Mouse (Mus musculus) heart, postnatal 0 days (tissue): ENCODE data around the gene Pigv. TPM values are rescaled to one million over a fixed set of nuclear protein-coding genes. Genes with fewer than 3 reads are reported as not detected.
"Not testable (repeated sequence)": the region's sequence is repeated elsewhere in the genome, so short reads cannot be mapped to it uniquely, and the experiment has no call there.

Source experiments
- ATAC-seq: fragments of 200-750 bp; cut with Nextera tagmentation; 2 replicates; pipeline ENCODE4 v1.8.0; 2017; ENCODE audit warnings: low read depth, moderate number of reproducible peaks, moderate library complexity; ENCODE audit not compliant: insufficient read depth
- DNase-seq: peaks from one replicate; pipeline ENCODE4 v3.0.0-alpha.2; 2016; ENCODE audit warnings: low spot score
- H3K27ac ChIP-seq: fragments of 300-500 bp; sonication (generic); 2 replicates; pipeline ENCODE4 v1.5.1; 2014; ENCODE audit warnings: low read depth, mild to moderate bottlenecking
- H3K27me3 ChIP-seq: fragments of 300-500 bp; sonication (generic); 2 replicates; pipeline ENCODE4 v1.6.1; 2014; ENCODE audit warnings: low read length, mixed read lengths; ENCODE audit not compliant: control insufficient read depth, insufficient read depth
- H3K36me3 ChIP-seq: fragments of 300-500 bp; sonication (generic); replicated peaks from 2 replicates; pipeline ENCODE4 v1.6.1; 2014; ENCODE audit warnings: low read length, mixed read lengths; ENCODE audit not compliant: control insufficient read depth, insufficient read depth
- H3K4me1 ChIP-seq: fragments of 300-500 bp; sonication (generic); 2 replicates; pipeline ENCODE4 v1.6.1; 2014; ENCODE audit warnings: antibody characterized with exemption; ENCODE audit not compliant: control insufficient read depth, insufficient read depth
- H3K4me2 ChIP-seq: fragments of 300-500 bp; sonication (generic); 2 replicates; pipeline ENCODE4 v1.6.1; 2014; ENCODE audit warnings: low read depth, mild to moderate bottlenecking, low read length, moderate library complexity
- H3K4me3 ChIP-seq: fragments of 300-500 bp; sonication (generic); 2 replicates; pipeline ENCODE4 v1.5.1; 2014; ENCODE audit warnings: low read depth, low read length
- H3K9ac ChIP-seq: fragments of 300-500 bp; sonication (generic); replicated peaks from 2 replicates; pipeline ENCODE4 v1.6.1; 2014; ENCODE audit warnings: low read depth, low read length, mixed read lengths
- H3K9me3 ChIP-seq: fragments of 300-500 bp; sonication (generic); replicated peaks from 2 replicates; pipeline ENCODE4 v1.6.1; 2016; ENCODE audit warnings: low read length; ENCODE audit not compliant: control insufficient read depth
- CTCF ChIP-seq: IDR thresholded peaks from 2 replicates; pipeline ENCODE4 v1.5.1; 2016; ENCODE audit warnings: antibody characterized with exemption, control low read depth, low read depth
- EP300 ChIP-seq: IDR thresholded peaks from 2 replicates; pipeline ENCODE4 v1.6.1; 2016; ENCODE audit warnings: antibody characterized with exemption, low read depth
- WGBS: fragments of 180-500 bp; shearing (Covaris S2); extraction: QIAGEN DNeasy Blood & Tissue Kit; methylation state at CpG from one replicate; pipeline ENCODE4 v1.1.7; 2014; 5-methylcytosine and 5-hydroxymethylcytosine counted together
- polyA plus RNA-seq: library from polyadenylated mRNA; unstranded; fragments of >200 nt; fragmentation: Nextera tagmentation; extraction: Ambion mirVana; gene quantifications from 2 replicates; pipeline ENCODE4 v1.2.1, GENCODE M21; 2015
- total RNA-seq: library from RNA; depleted of rRNA; stranded (reverse); fragments of >200 nt; gene quantifications from 2 replicates; pipeline ENCODE4 v1.2.3, GENCODE M21; 2014; ENCODE audit warnings: low replicate concordance

Pigv gene
- total and polyA plus RNA-seq, 2 experiments from 2014 or later = 13.5 to 13.7 TPM

DNA sequence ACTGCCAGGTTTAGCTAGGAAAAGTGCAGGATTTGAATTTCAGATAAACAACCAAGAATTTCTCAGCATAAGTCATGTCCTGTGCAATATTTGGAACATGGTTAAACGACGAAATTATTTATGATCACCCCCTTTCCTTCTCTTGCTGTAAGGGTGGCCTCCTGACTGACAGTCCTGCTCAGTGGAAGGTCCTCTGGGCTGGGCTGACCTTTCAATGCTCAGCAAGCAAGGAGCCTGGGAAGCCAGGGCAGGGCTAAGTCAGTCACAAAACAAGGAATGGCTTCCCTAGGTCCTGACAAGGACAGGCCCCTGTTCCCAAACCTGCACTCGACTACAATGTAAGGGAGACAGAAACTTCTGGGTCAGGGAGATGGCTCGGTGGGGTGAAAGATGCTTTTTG is 20.5 kb downstream of the Pigv start:
- H3K4me2 ChIP-seq = no peak overlapping the region
- no peak overlapping the region for H3K9ac ChIP-seq
- no peaks in the 10 kb centered on the region for H3K9me3 ChIP-seq
- H3K4me3 ChIP-seq = no peak overlapping the region
- TF ChIP-seq EP300 (no peak), CTCF (no peak)
- no peak for DNase-seq
- H3K27me3 ChIP-seq = no peaks in the 10 kb centered on the region
- H3K27ac ChIP-seq = no peak overlapping the region
- WGBS = 69% methylated on average over 4 of the region's 4 CpGs
- no peak for ATAC-seq
- H3K36me3 ChIP-seq = no peaks in the 10 kb centered on the region
- no peaks in the 10 kb centered on the region for H3K4me1 ChIP-seq

DNA sequence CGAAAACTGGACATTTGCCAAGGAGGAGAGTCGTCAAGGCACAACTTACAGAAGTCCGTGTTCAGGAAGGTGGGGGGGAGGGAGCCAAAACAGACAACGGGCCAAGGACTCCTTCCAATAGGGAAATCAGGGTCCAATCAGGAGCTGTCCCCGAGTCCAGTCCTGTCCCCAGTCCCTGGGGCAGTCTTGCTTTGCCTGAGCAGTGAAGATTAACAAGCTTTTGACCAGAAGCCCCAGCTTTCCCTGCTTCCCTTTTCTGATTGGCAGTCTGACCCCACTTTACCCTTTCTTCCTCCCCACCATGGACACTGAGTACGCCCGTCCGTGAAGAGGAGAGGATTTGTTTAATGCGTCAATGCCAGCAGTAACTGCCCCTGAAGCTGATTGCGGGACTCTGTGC is 21.0 kb downstream of the Pigv start:
- no peaks in the 10 kb centered on the region for H3K9me3 ChIP-seq
- H3K36me3 ChIP-seq = no peaks in the 10 kb centered on the region
- no peaks in the 10 kb centered on the region for H3K27me3 ChIP-seq
- DNase-seq (no peak), ATAC-seq (no peak)
- TF ChIP-seq CTCF = no peak
- no peak for TF ChIP-seq EP300
- H3K9ac ChIP-seq = no peak overlapping the region
- no peak overlapping the region for H3K27ac ChIP-seq
- whole genome bisulfite sequencing = 44% methylated on average over 10 of the region's 10 CpGs
- H3K4me2 ChIP-seq = no peak overlapping the region
- H3K4me3 ChIP-seq = no peak overlapping the region
- no peaks in the 10 kb centered on the region for H3K4me1 ChIP-seq

DNA sequence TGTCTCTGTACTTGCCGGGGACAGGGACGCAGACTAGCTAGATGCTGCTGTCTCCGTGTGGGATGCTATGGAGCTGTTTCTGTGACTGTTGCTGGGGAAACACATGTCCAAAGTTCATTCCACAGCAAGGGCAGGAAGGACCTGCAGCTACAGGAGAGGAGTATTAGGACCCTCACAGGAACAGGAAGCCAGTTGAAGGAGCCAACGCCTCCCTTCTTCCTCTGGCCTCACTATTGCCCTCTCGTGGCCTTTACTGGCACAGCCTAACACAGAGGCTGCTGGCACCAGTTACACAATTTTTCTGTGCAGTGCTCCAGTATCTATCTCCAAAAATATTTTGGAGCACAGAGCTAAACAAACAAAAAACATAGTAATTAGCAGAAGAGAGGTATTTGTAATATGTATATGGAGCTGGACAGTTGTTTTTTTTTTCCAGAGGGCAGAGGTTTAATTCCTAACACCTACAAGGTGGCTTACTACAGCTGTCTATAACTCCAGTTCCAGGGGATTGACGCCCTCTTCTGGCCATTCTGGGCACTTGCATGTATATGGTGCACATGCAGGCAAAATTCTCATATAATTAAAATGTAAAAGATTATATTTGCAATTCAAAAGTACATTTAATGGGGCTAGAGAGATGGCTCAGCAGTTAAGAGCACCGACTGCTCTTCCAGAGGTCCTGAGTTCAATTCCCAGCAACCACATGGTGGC is 22.3 kb downstream of the Pigv start, which contains the start of gene Zdhhc18:
Gene Zdhhc18 (minus strand): TSS at position 166 of the 711 bp plus-strand sequence.
- WGBS = 33% methylated on average over 7 of the region's 7 CpGs
- peak within 1 kb of the TSS; percentile 71 for H3K27ac ChIP-seq

DNA sequence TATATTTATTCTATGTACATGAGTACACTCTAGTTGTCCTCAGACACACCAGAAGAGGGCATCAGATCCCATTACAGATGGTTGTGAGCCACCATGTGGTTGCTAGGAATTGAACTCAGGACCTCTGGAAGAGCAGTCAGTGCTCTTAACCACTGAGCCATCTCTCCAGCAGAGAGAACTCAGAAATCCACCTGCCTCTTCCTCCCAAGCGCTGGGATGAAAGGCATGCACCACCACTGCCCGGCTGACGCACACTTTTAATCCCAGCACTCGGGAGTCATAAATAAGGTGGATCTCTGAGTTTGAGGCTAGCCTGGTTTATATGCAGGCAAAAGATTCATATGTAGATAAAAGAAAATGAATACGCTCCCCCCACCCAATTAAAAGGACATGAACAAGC is 23.0 kb downstream of the Pigv start:
- 72% methylated on average over 5 of the region's 5 CpGs for WGBS
- DNase-seq, H3K27me3 ChIP-seq, H3K36me3 ChIP-seq, H3K9me3 ChIP-seq, ATAC-seq, H3K4me1 ChIP-seq: not testable (repeated sequence)
- Histone ChIP-seq H3K27ac (peak overlapping the region; percentile 71), H3K9ac (0 out of 2 replicates have a peak overlapping the region, but pooled peaks have one; percentile 43), H3K4me3 (peak overlapping the region; percentile 37), H3K4me2 (peak overlapping the region; percentile 56)

More for the DNA sequence above, 22.3 kb downstream of the Pigv start, which contains the start of gene Zdhhc18:
- H3K9me3 ChIP-seq = 0 out of 2 replicates have a peak, but pooled peaks cover 3% of the 10 kb centered on the region
- DNase-seq = peak; percentile 84
- 0 out of 2 replicates have a peak, but pooled peaks have one; percentile 40 for TF ChIP-seq EP300
- peak; percentile 82 for TF ChIP-seq CTCF
- no peaks in the 10 kb centered on the region for H3K36me3 ChIP-seq
- peak; percentile 83 for ATAC-seq
- H3K4me2 ChIP-seq = peak within 1 kb of the TSS; percentile 56
- H3K9ac ChIP-seq = peak within 1 kb of the TSS; percentile 43; the same call in 1 of the 2 replicates
- H3K4me1 ChIP-seq = no peaks in the 10 kb centered on the region
- H3K4me3 ChIP-seq = peak within 1 kb of the TSS; percentile 37
- no peaks in the 10 kb centered on the region for H3K27me3 ChIP-seq

DNA sequence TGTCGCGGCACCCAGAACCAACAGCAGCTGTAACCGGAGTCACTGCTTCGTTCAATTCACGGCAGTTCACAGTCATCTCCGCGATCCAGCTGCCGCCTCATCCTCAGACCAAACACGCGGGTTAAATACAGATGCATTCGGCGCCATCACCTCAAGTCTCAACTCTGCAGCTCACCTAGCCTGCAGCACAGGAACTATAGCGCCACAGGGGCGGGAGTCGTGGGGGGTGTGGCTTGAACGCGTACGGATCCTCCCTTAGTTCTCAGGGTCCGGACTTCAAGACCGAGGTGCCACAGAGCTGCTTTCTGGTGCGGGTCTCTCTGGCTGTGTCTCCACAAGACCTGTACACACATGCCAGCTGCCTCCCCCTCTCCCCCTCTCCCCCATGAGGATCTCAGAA is 26.8 kb downstream of the Pigv start:
- ATAC-seq (no peak), DNase-seq (no peak)
- TF ChIP-seq EP300 = no peak
- Histone ChIP-seq H3K36me3 (no peaks in the 10 kb centered on the region), H3K27ac (no peak overlapping the region), H3K4me2 (no peak overlapping the region), H3K27me3 (no peaks in the 10 kb centered on the region), H3K9me3 (peaks cover 14% of the 10 kb centered on the region), H3K9ac (no peak overlapping the region), H3K4me3 (no peak overlapping the region), H3K4me1 (no peaks in the 10 kb centered on the region)
- 35% methylated on average over 21 of the region's 21 CpGs for WGBS

DNA sequence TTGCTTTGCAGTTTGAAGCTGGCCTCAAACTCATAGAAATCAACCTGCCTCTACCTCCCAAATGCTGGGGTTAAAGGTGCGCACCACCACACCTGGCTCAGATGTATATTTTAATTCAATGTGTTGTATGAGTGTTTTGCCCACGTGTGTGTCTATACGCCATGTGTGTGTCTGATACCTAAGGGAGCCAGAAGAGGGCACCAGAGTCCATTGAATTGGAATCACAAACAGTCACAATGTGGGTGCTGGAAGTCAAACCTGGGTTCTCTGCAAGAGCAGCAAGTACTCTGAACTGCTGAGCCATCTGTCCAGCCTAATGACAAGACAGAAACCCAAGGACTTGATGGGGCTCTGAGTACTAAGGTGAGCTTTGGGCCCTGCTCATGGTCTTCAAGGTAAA is 27.3 kb downstream of the Pigv start:
- Histone ChIP-seq H3K4me1 (no peaks in the 10 kb centered on the region), H3K27me3 (no peaks in the 10 kb centered on the region), H3K36me3 (no peaks in the 10 kb centered on the region), H3K9me3 (peaks cover 14% of the 10 kb centered on the region), H3K9ac (no peak overlapping the region), H3K27ac (no peak overlapping the region), H3K4me3 (no peak overlapping the region), H3K4me2 (no peak overlapping the region)
- WGBS = 87% methylated on average over 3 of the region's 3 CpGs
- ATAC-seq = no peak
- no peak for TF ChIP-seq EP300
- peak; percentile 16; the same call in 1 of the 2 replicates for TF ChIP-seq CTCF
- DNase-seq = no peak
